Mouse (Mus musculus) CH12.LX (cell line): Measurements from ENCODE around the gene Cadm1.

Source experiments
- CTCF ChIP-seq, 2 experiments: IDR thresholded peaks in 1 of 2; conservative IDR thresholded peaks in 1 of 2; 2 replicates each; pipeline ENCODE4 v1.5.1; 2011 to 2012; ENCODE audit warnings: low read depth in 2 of 2, low read length in 2 of 2, improper control_type of control experiment in 1 of 2, inconsistent platforms in 1 of 2, mild to moderate bottlenecking in 1 of 2, moderate library complexity in 1 of 2
- MAX ChIP-seq: IDR thresholded peaks from 2 replicates; pipeline ENCODE4 v1.6.1; 2011; ENCODE audit warnings: low read length, improper control_type of control experiment
- MEF2A ChIP-seq: IDR thresholded peaks from 2 replicates; pipeline ENCODE4 v1.6.1; 2014; ENCODE audit warnings: low read depth, mild to moderate bottlenecking, inconsistent platforms, low read length, improper control_type of control experiment, borderline replicate concordance
- POLR2A ChIP-seq: IDR thresholded peaks from 2 replicates; pipeline ENCODE4 v1.6.1; 2011; ENCODE audit warnings: low read depth, mild to moderate bottlenecking, improper control_type of control experiment, low read length
- RCOR1 ChIP-seq: conservative IDR thresholded peaks from 2 replicates; pipeline ENCODE4 v1.6.1; 2012; ENCODE audit warnings: low read depth, mild to moderate bottlenecking, inconsistent platforms, low read length, improper control_type of control experiment
- USF1 ChIP-seq: IDR thresholded peaks from 2 replicates; pipeline ENCODE4 v1.6.1; 2014; ENCODE audit warnings: low read depth, mild to moderate bottlenecking, inconsistent platforms, low read length, improper control_type of control experiment

DNA sequence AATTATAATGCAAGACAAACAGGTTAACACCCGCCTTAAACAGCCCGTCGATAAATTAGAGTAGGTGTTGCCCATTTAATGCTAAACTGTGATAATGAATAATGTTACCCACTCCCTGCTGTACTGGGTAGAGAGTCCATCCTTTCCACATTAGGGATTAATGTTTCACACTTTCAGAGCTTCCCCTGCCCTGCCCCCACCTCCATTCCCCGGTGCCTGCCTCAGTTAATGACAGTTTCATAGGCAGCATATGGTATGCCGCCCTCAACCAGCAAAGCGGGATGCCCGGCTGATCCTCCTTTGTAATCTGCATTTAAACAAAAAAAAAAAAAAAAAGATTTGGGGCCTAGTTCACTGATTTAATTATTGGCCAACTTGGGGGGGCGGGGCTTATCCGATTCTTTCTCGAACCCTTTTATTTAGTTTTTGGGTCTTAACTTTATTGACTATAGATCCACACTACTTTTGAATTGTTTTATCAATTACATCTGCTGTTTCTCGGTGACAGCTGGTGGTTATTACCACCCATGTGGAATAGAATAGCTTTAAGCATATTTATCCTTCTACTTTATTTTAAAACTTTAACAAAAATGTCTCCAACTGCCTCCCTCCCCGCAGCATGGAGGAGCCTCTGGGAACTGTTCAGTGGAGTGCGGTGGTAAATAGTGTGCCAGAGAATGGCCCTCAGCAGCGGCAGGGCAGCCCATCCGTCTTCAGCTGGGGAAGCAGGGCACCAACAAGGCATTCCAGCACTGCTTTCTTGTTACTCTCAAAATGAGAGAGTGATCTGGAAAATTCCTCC lies 309.1 kb downstream of the Cadm1 start:
- TF ChIP-seq MEF2A, result no peak
- TF ChIP-seq CTCF (conservative IDR thresholded peaks at IDR 0.05 in 1 of 2, IDR thresholded peaks at IDR 0.05 in 1 of 2; ENCODE audit: low read depth in 2 of 2, low read length in 2 of 2), result no peak
- no peak for TF ChIP-seq USF1
- no peak for TF ChIP-seq POLR2A
- no peak for TF ChIP-seq MAX
- TF ChIP-seq RCOR1, result no peak
